Mouse (Mus musculus) kidney, postnatal 0 days (tissue): Measurements from ENCODE around the gene Gm28230. TPM values are rescaled to one million over a fixed set of nuclear protein-coding genes. Genes with fewer than 3 reads are reported as not detected.

Experiments
- ATAC-seq: fragments of 200-750 bp; cut with Nextera tagmentation; replicated peaks from 2 replicates; pipeline ENCODE4 v1.8.0; 2017; ENCODE audit warnings: low read depth, moderate number of reproducible peaks, moderate TSS enrichment, moderate library complexity; ENCODE audit not compliant: low FRiP score
- DNase-seq: peaks from one replicate; pipeline ENCODE4 v3.0.0-alpha.2; 2016; ENCODE audit warnings: low spot score
- H3K27ac ChIP-seq: fragments of 300-500 bp; sonication (generic); 2 replicates; pipeline ENCODE4 v1.5.1; 2014; ENCODE audit warnings: mild to moderate bottlenecking
- H3K27me3 ChIP-seq: fragments of 300-500 bp; sonication (generic); 2 replicates; pipeline ENCODE4 v1.6.1; 2014; ENCODE audit warnings: low read length, mixed read lengths; ENCODE audit not compliant: insufficient read depth
- H3K36me3 ChIP-seq: fragments of 300-500 bp; sonication (generic); 2 replicates; pipeline ENCODE4 v1.6.1; 2014; ENCODE audit warnings: low read length, mixed read lengths; ENCODE audit not compliant: insufficient read depth
- H3K4me1 ChIP-seq: fragments of 300-500 bp; sonication (generic); replicated peaks from 2 replicates; pipeline ENCODE4 v1.6.1; 2014; ENCODE audit warnings: antibody characterized with exemption, low read length, mixed read lengths; ENCODE audit not compliant: insufficient read depth
- H3K4me2 ChIP-seq: fragments of 300-500 bp; sonication (generic); 2 replicates; pipeline ENCODE4 v1.6.1; 2014; ENCODE audit warnings: mild to moderate bottlenecking, low read length, moderate library complexity, mixed read lengths
- H3K4me3 ChIP-seq: fragments of 300-500 bp; sonication (generic); replicated peaks from 2 replicates; pipeline ENCODE4 v1.5.1; 2014; ENCODE audit warnings: low read depth, low read length
- H3K9ac ChIP-seq: fragments of 300-500 bp; sonication (generic); 2 replicates; pipeline ENCODE4 v1.6.1; 2014; ENCODE audit warnings: low read depth, low read length
- H3K9me3 ChIP-seq: fragments of 300-500 bp; sonication (generic); replicated peaks from 2 replicates; pipeline ENCODE4 v1.6.1; 2016; ENCODE audit warnings: low read length, inconsistent platforms, mixed read lengths
- CTCF ChIP-seq: IDR thresholded peaks from 2 replicates; pipeline ENCODE4 v1.5.1; 2016; ENCODE audit warnings: antibody characterized with exemption, low read depth, mild to moderate bottlenecking, moderate library complexity
- WGBS: fragments of 180-500 bp; shearing (Covaris S2); extraction: QIAGEN DNeasy Blood & Tissue Kit; methylation state at CpG from one replicate; pipeline ENCODE4 v1.1.7; 2014; 5-methylcytosine and 5-hydroxymethylcytosine counted together
- polyA plus RNA-seq: library from polyadenylated mRNA; unstranded; fragments of >200 nt; fragmentation: Nextera tagmentation; extraction: Ambion mirVana; gene quantifications from 2 replicates; pipeline ENCODE4 v1.2.1, GENCODE M21; 2015

The Gm28230 gene
- polyA plus RNA-seq, 1 experiment from 2014 or later = 1.3 TPM

- peak overlapping the region; percentile 58 for H3K9ac ChIP-seq
- peaks cover 42% of the 10 kb centered on the region for H3K4me1 ChIP-seq
- H3K9me3 ChIP-seq = no peaks in the 10 kb centered on the region
- peak overlapping the region; percentile 40 for H3K4me3 ChIP-seq
- 3% methylated on average over 43 of the region's 43 CpGs for WGBS
- ATAC-seq (peak; percentile 25; the same call in 1 of the 2 replicates), DNase-seq (peak; percentile 87)
- H3K36me3 ChIP-seq = no peaks in the 10 kb centered on the region
- TF ChIP-seq CTCF = no peak
- no peaks in the 10 kb centered on the region; the same call in 1 of the 2 replicates for H3K27me3 ChIP-seq
- peak overlapping the region; percentile 79 for H3K27ac ChIP-seq
- H3K4me2 ChIP-seq = peak overlapping the region; percentile 86
Measured at GRCm38 (mm10) chr2:74740311-74741091, 14.0 kb downstream of the Gm28230 start.

DNA sequence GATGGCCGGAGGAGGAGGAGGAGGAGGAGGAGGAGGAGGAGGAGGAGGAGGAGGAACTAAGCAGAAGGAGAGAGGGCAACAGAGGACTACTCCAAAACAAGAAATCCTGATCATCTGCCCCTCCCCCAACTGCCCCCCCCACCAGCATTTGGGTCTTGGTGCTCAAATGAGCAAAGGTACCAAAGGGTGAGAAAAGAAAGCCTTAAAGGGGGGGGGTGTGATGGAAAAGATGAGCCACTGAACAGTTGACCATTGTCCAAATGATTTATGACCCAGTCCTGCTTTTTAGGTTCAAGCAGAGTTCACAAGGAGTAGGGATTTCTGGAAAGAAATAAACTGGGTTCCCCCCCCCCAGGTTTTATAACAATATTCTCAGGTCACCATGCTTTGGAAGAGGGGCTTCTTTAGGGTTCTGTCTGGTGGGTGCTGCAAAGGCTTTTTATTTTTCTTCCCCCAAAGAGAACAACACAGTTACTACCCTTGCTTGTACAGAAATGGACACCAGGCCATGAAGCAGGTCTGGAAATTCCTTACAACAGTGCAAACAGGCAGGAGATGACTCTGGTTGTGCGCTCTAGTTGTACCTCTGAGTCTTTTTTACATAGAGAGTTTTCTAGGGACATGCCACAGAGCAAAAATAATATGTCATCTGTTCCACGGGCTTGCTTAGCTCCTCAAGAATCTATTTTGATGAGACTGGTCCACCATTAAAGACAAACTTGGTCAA lies 14.9 kb downstream of the Gm28230 start:
- Histone ChIP-seq H3K36me3 (no peaks in the 10 kb centered on the region), H3K27ac (no peak overlapping the region), H3K4me3 (no peak overlapping the region), H3K4me2 (no peak overlapping the region), H3K9ac (no peak overlapping the region), H3K9me3 (no peaks in the 10 kb centered on the region), H3K4me1 (peaks cover 34% of the 10 kb centered on the region), H3K27me3 (no peaks in the 10 kb centered on the region; the same call in 1 of the 2 replicates)
- WGBS = 58% methylated on average over 2 of the region's 3 CpGs
- no peak for TF ChIP-seq CTCF
- no peak for DNase-seq
- ATAC-seq = no peak

DNA sequence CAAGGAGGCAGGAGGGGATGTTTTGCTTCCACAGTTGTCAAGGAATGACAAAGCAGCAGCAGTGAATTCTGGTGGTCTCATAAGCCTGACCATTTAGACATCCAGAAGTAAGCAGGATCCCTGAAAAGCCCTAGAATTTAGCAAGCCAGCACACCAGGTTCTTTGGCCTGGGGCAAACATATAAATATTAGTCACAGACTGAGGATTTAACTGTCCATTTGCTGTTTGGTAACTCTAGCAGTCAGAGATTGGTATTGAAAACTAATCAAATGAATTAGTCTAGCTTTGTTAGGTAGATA lies 15.4 kb downstream of the Gm28230 start:
- no peaks in the 10 kb centered on the region; the same call in 1 of the 2 replicates for H3K27me3 ChIP-seq
- no peak for DNase-seq
- no peak overlapping the region for H3K9ac ChIP-seq
- H3K27ac ChIP-seq = no peak overlapping the region
- ATAC-seq = no peak
- peaks cover 39% of the 10 kb centered on the region for H3K4me1 ChIP-seq
- no peaks in the 10 kb centered on the region for H3K9me3 ChIP-seq
- TF ChIP-seq CTCF = no peak
- no peaks in the 10 kb centered on the region for H3K36me3 ChIP-seq
- no peak overlapping the region for H3K4me3 ChIP-seq
- H3K4me2 ChIP-seq = no peak overlapping the region

GRCm38 (mm10) chr2:74745540-74746297 lies 19.2 kb downstream of the Gm28230 start:
- H3K27me3 ChIP-seq = no peaks in the 10 kb centered on the region; the same call in 1 of the 2 replicates
- WGBS = 52% methylated on average over 6 of the region's 6 CpGs
- DNase-seq (no peak), ATAC-seq (no peak)
- no peak for TF ChIP-seq CTCF
- 0 out of 2 replicates have a peak overlapping the region, but pooled peaks have one; percentile 11 for H3K27ac ChIP-seq
- H3K4me2 ChIP-seq = peak overlapping the region; percentile 40
- no peaks in the 10 kb centered on the region for H3K9me3 ChIP-seq
- no peak overlapping the region; the same call in 1 of the 2 replicates for H3K9ac ChIP-seq
- H3K36me3 ChIP-seq = no peaks in the 10 kb centered on the region
- H3K4me3 ChIP-seq = no peak overlapping the region
- H3K4me1 ChIP-seq = peaks cover 19% of the 10 kb centered on the region; the same call in 1 of the 2 replicates

GRCm38 (mm10) chr2:74746298-74746921 lies 19.9 kb downstream of the Gm28230 start:
- Histone ChIP-seq H3K4me3 (peak overlapping the region; percentile 18), H3K9ac (peak overlapping the region; percentile 48), H3K36me3 (no peaks in the 10 kb centered on the region), H3K9me3 (no peaks in the 10 kb centered on the region), H3K27me3 (no peaks in the 10 kb centered on the region; the same call in 1 of the 2 replicates), H3K4me2 (peak overlapping the region; percentile 40), H3K4me1 (peaks cover 17% of the 10 kb centered on the region; the same call in 1 of the 2 replicates), H3K27ac (peak overlapping the region; percentile 43)
- ATAC-seq = no peak
- no peak for DNase-seq
- TF ChIP-seq CTCF = no peak
- WGBS = 20% methylated on average over 57 of the region's 58 CpGs
